In the genomic region with DNA sequence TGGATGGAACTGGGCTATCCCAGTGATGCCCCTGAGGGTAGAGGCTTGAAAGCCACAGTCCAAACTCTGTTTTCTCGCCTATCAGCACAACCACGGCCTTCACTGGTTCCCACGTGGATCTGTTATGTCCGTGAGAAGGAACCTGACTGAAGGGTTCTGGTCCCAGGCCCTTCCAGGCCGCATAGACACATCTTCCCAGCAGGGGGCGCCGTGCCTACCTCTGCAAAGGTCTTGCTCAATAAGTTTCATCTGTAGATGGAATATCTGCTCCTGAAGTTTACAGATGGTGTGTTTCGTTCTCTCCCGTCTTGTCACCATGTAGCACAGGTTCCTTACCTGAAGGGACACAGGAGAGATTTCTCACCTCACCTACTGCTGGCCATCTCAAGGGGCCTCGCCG, we compare ENCODE assay signal across 1 mouse cellular context.
A peak's percentile ranks its signal among the peaks of the same experiment; 100 is the strongest.
TF ChIP-seq lines count a peak whose summit lies in the region.

No protein-coding gene starts in this region.

TF ChIP-seq in MEL, 35 proteins besides CTCF, POLR2A, EP300 and RAD21 (continued from another document):
- TF ChIP-seq UBTF (IDR thresholded peaks at IDR 0.05; ENCODE audit: borderline replicate concordance, insufficient read depth, low read depth, low read length) (no peak), POLR2AphosphoS2 (IDR thresholded peaks at IDR 0.05; ENCODE audit: low read length) (no peak), HCFC1 (IDR thresholded peaks at IDR 0.05; ENCODE audit: low read depth, low read length) (no peak), USF1 (IDR thresholded peaks at IDR 0.05; ENCODE audit: low read depth, low read length) (no peak), GATA1 (IDR thresholded peaks at IDR 0.05; ENCODE audit: low read depth, low read length) (no peak), CHD2 (IDR thresholded peaks at IDR 0.05; ENCODE audit: low read length) (no peak), MAZ (IDR thresholded peaks at IDR 0.05; ENCODE audit: low read depth, low read length) (no peak), SMC3 (IDR thresholded peaks at IDR 0.05; ENCODE audit: low read depth, low read length) (peak; percentile 91), MAFK (IDR thresholded peaks at IDR 0.05; ENCODE audit: borderline replicate concordance, low read depth, low read length) (no peak), BHLHE40 (IDR thresholded peaks at IDR 0.05; ENCODE audit: borderline replicate concordance, low read depth, low read length) (no peak), NELFE (IDR thresholded peaks at IDR 0.05; ENCODE audit: low read depth, low read length) (no peak)
